Mouse (Mus musculus): Measurements from ENCODE around the gene Sf3b4. TPM values are rescaled to one million over a fixed set of nuclear protein-coding genes. Genes with fewer than 3 reads are reported as not detected.
"Not testable (repeated sequence)": the region's sequence is repeated elsewhere in the genome, so short reads cannot be mapped to it uniquely, and the experiment has no call there.

The Sf3b4 gene
- polyA plus RNA-seq, 1 experiment from 2014 or later = 126 TPM

GRCm38 (mm10) chr3:96170276-96170675 is 1.9 kb upstream of the Sf3b4 start:
- Histone ChIP-seq H3K9ac (ENCODE audit: low read depth, low read length) (no peak overlapping the region), H3K27me3 (ENCODE audit: control insufficient read depth, insufficient read depth, low read length) (no peaks in the 10 kb centered on the region), H3K4me3 (ENCODE audit: low read depth, low read length) (no peak overlapping the region), H3K36me3 (ENCODE audit: control insufficient read depth, insufficient read depth, low read length) (peaks cover 9% of the 10 kb centered on the region), H3K27ac (ENCODE audit: low read depth, low read length) (no peak overlapping the region), H3K4me2 (no peak overlapping the region), H3K4me1 (ENCODE audit: control insufficient read depth, insufficient read depth, low read length) (peaks cover 14% of the 10 kb centered on the region), H3K9me3 (replicated peaks; ENCODE audit: control insufficient read depth, low read length) (no peaks in the 10 kb centered on the region)
- 88% methylated on average over 4 of the region's 4 CpGs for WGBS (ENCODE audit: insufficient replicate concordance)
- no peak for ATAC-seq (replicated peaks; ENCODE audit: insufficient number of reproducible peaks, low FRiP score, low TSS enrichment)

- H3K4me3 ChIP-seq (ENCODE audit: low read depth, low read length) = peak overlapping the region; percentile 93
- peak overlapping the region; percentile 97 for H3K9ac ChIP-seq (ENCODE audit: low read depth, low read length)
- H3K27ac ChIP-seq (ENCODE audit: low read depth, low read length) = peak overlapping the region; percentile 99
- peaks cover 11% of the 10 kb centered on the region for H3K36me3 ChIP-seq (ENCODE audit: control insufficient read depth, insufficient read depth, low read length)
- peaks cover 14% of the 10 kb centered on the region for H3K4me1 ChIP-seq (ENCODE audit: control insufficient read depth, insufficient read depth, low read length)
- no peaks in the 10 kb centered on the region for H3K9me3 ChIP-seq (replicated peaks; ENCODE audit: control insufficient read depth, low read length)
- ATAC-seq (replicated peaks; ENCODE audit: insufficient number of reproducible peaks, low FRiP score, low TSS enrichment) = no peak
- H3K27me3 ChIP-seq (ENCODE audit: control insufficient read depth, insufficient read depth, low read length) = no peaks in the 10 kb centered on the region
- WGBS (ENCODE audit: insufficient replicate concordance) = 51% methylated on average over 10 of the region's 10 CpGs
- peak overlapping the region; percentile 87 for H3K4me2 ChIP-seq
Measured at GRCm38 (mm10) chr3:96170976-96171545, 1.1 kb upstream of the Sf3b4 start.

- ATAC-seq (replicated peaks; ENCODE audit: insufficient number of reproducible peaks, low FRiP score, low TSS enrichment) = no peak; the same call in 1 of the 2 replicates
- H3K9me3 ChIP-seq (replicated peaks; ENCODE audit: control insufficient read depth, low read length) = no peaks in the 10 kb centered on the region
Measured at GRCm38 (mm10) chr3:96171583-96172196, 442 bp upstream of the Sf3b4 start.

GRCm38 (mm10) chr3:96173185-96173584 is 1.1 kb downstream of the Sf3b4 start:
- Histone ChIP-seq H3K4me2 (peak overlapping the region; percentile 87), H3K27ac (ENCODE audit: low read depth, low read length) (0 out of 2 replicates have a peak overlapping the region, but pooled peaks have one; percentile 99), H3K27me3 (ENCODE audit: control insufficient read depth, insufficient read depth, low read length) (no peaks in the 10 kb centered on the region), H3K9me3 (replicated peaks; ENCODE audit: control insufficient read depth, low read length) (no peaks in the 10 kb centered on the region), H3K4me3 (ENCODE audit: low read depth, low read length) (peak overlapping the region; percentile 93), H3K4me1 (ENCODE audit: control insufficient read depth, insufficient read depth, low read length) (peaks cover 14% of the 10 kb centered on the region), H3K9ac (ENCODE audit: low read depth, low read length) (peak overlapping the region; percentile 97), H3K36me3 (ENCODE audit: control insufficient read depth, insufficient read depth, low read length) (peaks cover 26% of the 10 kb centered on the region)
- 38% methylated on average over 7 of the region's 7 CpGs for WGBS (ENCODE audit: insufficient replicate concordance)
- ATAC-seq (replicated peaks; ENCODE audit: insufficient number of reproducible peaks, low FRiP score, low TSS enrichment) = no peak

More at GRCm38 (mm10) chr3:96171583-96172196, 442 bp upstream of the Sf3b4 start:
- H3K4me2 ChIP-seq = peak overlapping the region; percentile 87
- H3K9ac ChIP-seq (ENCODE audit: low read depth, low read length) = peak overlapping the region; percentile 97
- WGBS (ENCODE audit: insufficient replicate concordance) = 21% methylated on average over 18 of the region's 18 CpGs
- H3K36me3 ChIP-seq (ENCODE audit: control insufficient read depth, insufficient read depth, low read length) = peaks cover 18% of the 10 kb centered on the region
- H3K27ac ChIP-seq (ENCODE audit: low read depth, low read length) = peak overlapping the region; percentile 99
- H3K27me3 ChIP-seq (ENCODE audit: control insufficient read depth, insufficient read depth, low read length) = no peaks in the 10 kb centered on the region
- peak overlapping the region; percentile 93 for H3K4me3 ChIP-seq (ENCODE audit: low read depth, low read length)
- peaks cover 14% of the 10 kb centered on the region for H3K4me1 ChIP-seq (ENCODE audit: control insufficient read depth, insufficient read depth, low read length)

- not testable (repeated sequence) for ATAC-seq (replicated peaks; ENCODE audit: insufficient number of reproducible peaks, low FRiP score, low TSS enrichment)
Measured at GRCm38 (mm10) chr3:96174042-96174441, 1.9 kb downstream of the Sf3b4 start.

GRCm38 (mm10) chr3:96175251-96175650 is 3.1 kb downstream of the Sf3b4 start:
- Histone ChIP-seq H3K4me3 (ENCODE audit: low read depth, low read length) (no peak overlapping the region), H3K27ac (ENCODE audit: low read depth, low read length) (no peak overlapping the region), H3K4me1 (ENCODE audit: control insufficient read depth, insufficient read depth, low read length) (peaks cover 12% of the 10 kb centered on the region), H3K9ac (ENCODE audit: low read depth, low read length) (no peak overlapping the region), H3K36me3 (ENCODE audit: control insufficient read depth, insufficient read depth, low read length) (peaks cover 30% of the 10 kb centered on the region), H3K9me3 (replicated peaks; ENCODE audit: control insufficient read depth, low read length) (no peaks in the 10 kb centered on the region), H3K27me3 (ENCODE audit: control insufficient read depth, insufficient read depth, low read length) (no peaks in the 10 kb centered on the region), H3K4me2 (no peak overlapping the region)
- 85% methylated on average over 6 of the region's 6 CpGs for WGBS (ENCODE audit: insufficient replicate concordance)
- no peak for ATAC-seq (replicated peaks; ENCODE audit: insufficient number of reproducible peaks, low FRiP score, low TSS enrichment)

More at GRCm38 (mm10) chr3:96174042-96174441, 1.9 kb downstream of the Sf3b4 start:
- H3K27ac ChIP-seq (ENCODE audit: low read depth, low read length); H3K27me3 ChIP-seq (ENCODE audit: control insufficient read depth, insufficient read depth, low read length); H3K9ac ChIP-seq (ENCODE audit: low read depth, low read length); H3K4me2 ChIP-seq; H3K4me3 ChIP-seq (ENCODE audit: low read depth, low read length); H3K9me3 ChIP-seq (replicated peaks; ENCODE audit: control insufficient read depth, low read length): not testable (repeated sequence)
- peaks cover 30% of the 10 kb centered on the region for H3K36me3 ChIP-seq (ENCODE audit: control insufficient read depth, insufficient read depth, low read length)
- H3K4me1 ChIP-seq (ENCODE audit: control insufficient read depth, insufficient read depth, low read length) = peaks cover 12% of the 10 kb centered on the region
- 88% methylated on average over 4 of the region's 4 CpGs for WGBS (ENCODE audit: insufficient replicate concordance)

GRCm38 (mm10) chr3:96178427-96178826 is 6.3 kb downstream of the Sf3b4 start:
- Histone ChIP-seq H3K27me3 (ENCODE audit: control insufficient read depth, insufficient read depth, low read length) (no peaks in the 10 kb centered on the region), H3K36me3 (ENCODE audit: control insufficient read depth, insufficient read depth, low read length) (peaks cover 30% of the 10 kb centered on the region), H3K9ac (ENCODE audit: low read depth, low read length) (no peak overlapping the region), H3K9me3 (replicated peaks; ENCODE audit: control insufficient read depth, low read length) (no peaks in the 10 kb centered on the region), H3K4me3 (ENCODE audit: low read depth, low read length) (no peak overlapping the region), H3K4me2 (no peak overlapping the region), H3K4me1 (ENCODE audit: control insufficient read depth, insufficient read depth, low read length) (peaks cover 23% of the 10 kb centered on the region), H3K27ac (ENCODE audit: low read depth, low read length) (no peak overlapping the region)
- ATAC-seq (replicated peaks; ENCODE audit: insufficient number of reproducible peaks, low FRiP score, low TSS enrichment) = no peak
- WGBS (ENCODE audit: insufficient replicate concordance) = 90% methylated on average over 4 of the region's 4 CpGs

GRCm38 (mm10) chr3:96178902-96179301 is 6.8 kb downstream of the Sf3b4 start:
- 86% methylated on average over 2 of the region's 2 CpGs for WGBS (ENCODE audit: insufficient replicate concordance)
- H3K36me3 ChIP-seq (ENCODE audit: control insufficient read depth, insufficient read depth, low read length) = peaks cover 30% of the 10 kb centered on the region

GRCm38 (mm10) chr3:96179531-96179930 is 7.4 kb downstream of the Sf3b4 start:
- no peak overlapping the region for H3K4me3 ChIP-seq (ENCODE audit: low read depth, low read length)
- H3K36me3 ChIP-seq (ENCODE audit: control insufficient read depth, insufficient read depth, low read length) = peaks cover 28% of the 10 kb centered on the region
- H3K27me3 ChIP-seq (ENCODE audit: control insufficient read depth, insufficient read depth, low read length) = no peaks in the 10 kb centered on the region
- no peak overlapping the region for H3K27ac ChIP-seq (ENCODE audit: low read depth, low read length)
- ATAC-seq (replicated peaks; ENCODE audit: insufficient number of reproducible peaks, low FRiP score, low TSS enrichment) = no peak
- peaks cover 21% of the 10 kb centered on the region for H3K4me1 ChIP-seq (ENCODE audit: control insufficient read depth, insufficient read depth, low read length)
- no peak overlapping the region for H3K9ac ChIP-seq (ENCODE audit: low read depth, low read length)
- no peaks in the 10 kb centered on the region for H3K9me3 ChIP-seq (replicated peaks; ENCODE audit: control insufficient read depth, low read length)
- H3K4me2 ChIP-seq = no peak overlapping the region
- 63% methylated on average over 4 of the region's 4 CpGs for WGBS (ENCODE audit: insufficient replicate concordance)

More at GRCm38 (mm10) chr3:96178902-96179301, 6.8 kb downstream of the Sf3b4 start:
- no peaks in the 10 kb centered on the region for H3K27me3 ChIP-seq (ENCODE audit: control insufficient read depth, insufficient read depth, low read length)
- H3K9ac ChIP-seq (ENCODE audit: low read depth, low read length) = no peak overlapping the region
- no peaks in the 10 kb centered on the region for H3K9me3 ChIP-seq (replicated peaks; ENCODE audit: control insufficient read depth, low read length)
- no peak for ATAC-seq (replicated peaks; ENCODE audit: insufficient number of reproducible peaks, low FRiP score, low TSS enrichment)
- H3K27ac ChIP-seq (ENCODE audit: low read depth, low read length) = no peak overlapping the region
- no peak overlapping the region for H3K4me2 ChIP-seq
- peaks cover 22% of the 10 kb centered on the region for H3K4me1 ChIP-seq (ENCODE audit: control insufficient read depth, insufficient read depth, low read length)
- no peak overlapping the region for H3K4me3 ChIP-seq (ENCODE audit: low read depth, low read length)
